Mouse (Mus musculus): ENCODE measurements at regions not wholly inside any gene's neighbourhood (a gene's known extent, or its start where the extent isn't known, plus 50 kb on each side); places are given as distances from the start of the nearest gene placed in this dataset.

- H3K27ac ChIP-seq = no peak overlapping the region
- H3K4me2 ChIP-seq = no peak overlapping the region
- H3K4me1 ChIP-seq = no peaks in the 10 kb centered on the region
- 70% methylated on average over 1 of the region's 1 CpGs for WGBS
- no peaks in the 10 kb centered on the region for H3K9me3 ChIP-seq
- no peaks in the 10 kb centered on the region for H3K36me3 ChIP-seq
- no peak for ATAC-seq (ENCODE audit: insufficient number of reproducible peaks, insufficient read depth, low FRiP score, low TSS enrichment, low read depth)
- H3K9ac ChIP-seq = no peak overlapping the region
- H3K4me3 ChIP-seq = no peak overlapping the region
- no peaks in the 10 kb centered on the region for H3K27me3 ChIP-seq
Measured at GRCm38 (mm10) chr19:49115484-49115883, 909.7 kb downstream of the Sorcs3 start.

GRCm38 (mm10) chr19:49131664-49132063 lies 925.8 kb downstream of the Sorcs3 start:
- WGBS = 55% methylated on average over 4 of the region's 4 CpGs
- H3K4me1 ChIP-seq = no peaks in the 10 kb centered on the region

DNA sequence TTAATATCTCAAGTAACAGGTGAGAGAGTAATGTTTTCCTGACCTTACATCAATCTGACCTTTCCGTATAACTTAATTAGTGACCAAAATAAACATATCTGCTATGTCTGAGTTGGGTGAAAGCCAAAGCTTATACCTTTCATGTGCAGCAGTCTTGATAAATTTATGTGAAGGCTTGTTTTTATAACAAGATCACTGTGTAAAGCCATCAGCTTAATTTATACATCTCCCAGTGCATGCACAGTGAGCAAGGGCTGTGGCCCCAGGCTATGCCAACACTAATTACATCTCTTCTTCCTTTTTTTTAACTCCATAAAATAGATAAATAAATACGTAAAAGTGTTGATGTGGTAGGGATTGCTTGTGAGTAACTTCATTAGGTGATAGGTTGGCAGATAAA lies 966.3 kb downstream of the Sorcs3 start:
- H3K27ac ChIP-seq = no peak overlapping the region
- no peaks in the 10 kb centered on the region for H3K9me3 ChIP-seq
- 60% methylated on average over 2 of the region's 2 CpGs for WGBS
- no peaks in the 10 kb centered on the region for H3K4me1 ChIP-seq
- H3K4me3 ChIP-seq = no peak overlapping the region
- no peak overlapping the region for H3K4me2 ChIP-seq
- H3K36me3 ChIP-seq = no peaks in the 10 kb centered on the region
- H3K27me3 ChIP-seq = no peaks in the 10 kb centered on the region
- ATAC-seq (ENCODE audit: insufficient number of reproducible peaks, insufficient read depth, low FRiP score, low TSS enrichment, low read depth) = no peak
- no peak overlapping the region for H3K9ac ChIP-seq

More at GRCm38 (mm10) chr19:49131664-49132063, 925.8 kb downstream of the Sorcs3 start:
- Histone ChIP-seq H3K4me2 (no peak overlapping the region), H3K4me3 (no peak overlapping the region), H3K36me3 (no peaks in the 10 kb centered on the region), H3K27ac (no peak overlapping the region), H3K9ac (no peak overlapping the region), H3K9me3 (no peaks in the 10 kb centered on the region), H3K27me3 (no peaks in the 10 kb centered on the region)
- ATAC-seq (ENCODE audit: insufficient number of reproducible peaks, insufficient read depth, low FRiP score, low TSS enrichment, low read depth) = no peak

GRCm38 (mm10) chr19:49207971-49208370 lies 1002.1 kb downstream of the Sorcs3 start:
- Histone ChIP-seq H3K9me3 (no peaks in the 10 kb centered on the region), H3K4me1 (no peaks in the 10 kb centered on the region), H3K4me3 (no peak overlapping the region), H3K4me2 (no peak overlapping the region), H3K27ac (no peak overlapping the region), H3K9ac (no peak overlapping the region), H3K36me3 (no peaks in the 10 kb centered on the region), H3K27me3 (no peaks in the 10 kb centered on the region)
- WGBS = 64% methylated on average over 3 of the region's 3 CpGs
- no peak for ATAC-seq (ENCODE audit: insufficient number of reproducible peaks, insufficient read depth, low FRiP score, low TSS enrichment, low read depth)

DNA sequence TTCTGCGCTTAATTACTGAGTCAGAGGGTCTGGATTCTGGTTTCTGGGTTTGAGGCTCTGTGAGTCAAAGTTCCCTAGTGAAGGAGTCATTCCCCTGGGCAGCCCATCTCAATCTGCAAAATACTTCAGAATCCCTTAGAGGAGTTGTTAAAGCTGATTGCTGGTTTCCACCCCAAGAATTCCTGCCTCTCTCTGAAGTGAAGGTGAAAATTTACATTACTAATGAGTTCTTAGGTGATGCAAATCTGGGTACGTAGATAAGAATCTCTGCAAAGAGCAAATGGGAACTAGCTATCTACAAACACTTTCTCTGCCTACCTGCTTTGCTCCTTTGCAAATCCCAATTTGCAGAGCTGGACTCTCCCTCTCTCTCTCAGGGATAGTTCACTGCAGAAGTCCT lies 1036.8 kb downstream of the Sorcs3 start:
- Histone ChIP-seq H3K4me2 (no peak overlapping the region), H3K4me1 (no peaks in the 10 kb centered on the region), H3K27me3 (no peaks in the 10 kb centered on the region), H3K36me3 (no peaks in the 10 kb centered on the region), H3K4me3 (no peak overlapping the region), H3K27ac (no peak overlapping the region), H3K9me3 (no peaks in the 10 kb centered on the region), H3K9ac (no peak overlapping the region)
- 47% methylated on average over 2 of the region's 2 CpGs for WGBS
- ATAC-seq (ENCODE audit: insufficient number of reproducible peaks, insufficient read depth, low FRiP score, low TSS enrichment, low read depth) = no peak

DNA sequence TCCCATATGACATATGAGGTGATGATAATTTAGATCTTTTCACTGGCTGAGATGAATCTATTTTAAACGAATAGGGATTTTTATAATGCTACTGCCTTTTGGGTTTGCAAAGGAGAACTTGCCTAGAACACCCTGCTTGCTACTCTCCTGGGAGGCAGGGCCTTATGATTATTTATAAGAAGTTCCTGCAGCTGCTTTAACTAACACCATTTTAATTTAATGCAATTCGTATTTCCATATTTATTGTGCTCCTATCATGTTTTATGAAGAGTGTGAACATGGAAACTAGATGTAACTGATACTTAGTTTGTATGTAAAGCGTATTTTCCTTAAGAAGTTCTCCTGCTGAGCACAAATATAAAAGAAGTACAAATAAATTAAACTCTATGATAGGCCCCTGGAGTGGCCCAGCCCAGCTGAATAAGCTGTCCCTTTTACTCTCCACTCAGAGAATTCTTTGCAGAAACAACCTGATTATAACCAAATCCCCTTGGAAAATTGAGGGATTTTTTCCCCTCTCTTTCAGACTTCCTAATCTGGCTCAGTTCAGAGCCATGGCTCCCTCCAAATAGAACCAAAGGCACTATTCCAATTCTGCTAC lies 1039.4 kb downstream of the Sorcs3 start:
- 73% methylated on average over 3 of the region's 3 CpGs for WGBS
- H3K4me1 ChIP-seq = no peaks in the 10 kb centered on the region
- no peak overlapping the region for H3K4me2 ChIP-seq
- no peak for ATAC-seq (ENCODE audit: insufficient number of reproducible peaks, insufficient read depth, low FRiP score, low TSS enrichment, low read depth)
- no peak overlapping the region for H3K4me3 ChIP-seq
- no peaks in the 10 kb centered on the region for H3K9me3 ChIP-seq
- H3K9ac ChIP-seq = no peak overlapping the region
- H3K36me3 ChIP-seq = no peaks in the 10 kb centered on the region
- H3K27me3 ChIP-seq = no peaks in the 10 kb centered on the region
- no peak overlapping the region for H3K27ac ChIP-seq

DNA sequence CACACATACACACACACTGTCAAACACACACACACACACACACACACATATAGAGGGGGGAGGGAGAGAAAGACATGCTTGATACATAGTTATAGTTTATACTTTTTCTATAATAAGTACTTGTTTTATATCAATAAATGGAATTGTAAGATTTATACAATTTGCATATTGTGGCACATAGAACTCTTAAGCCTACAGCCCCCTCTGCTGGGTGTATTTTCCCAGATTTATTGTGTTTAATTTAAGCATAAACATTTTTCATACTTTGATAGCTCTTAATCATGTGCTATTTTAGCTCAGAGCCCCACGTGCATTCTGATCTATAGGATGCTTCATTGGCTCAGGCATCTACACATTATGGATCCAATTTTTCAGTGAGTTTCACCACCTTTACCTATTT lies 1058.8 kb downstream of the Sorcs3 start:
- H3K9ac ChIP-seq = no peak overlapping the region
- no peaks in the 10 kb centered on the region for H3K36me3 ChIP-seq
- H3K27me3 ChIP-seq = no peaks in the 10 kb centered on the region
- 61% methylated on average over 1 of the region's 1 CpGs for WGBS
- H3K4me2 ChIP-seq = no peak overlapping the region
- no peaks in the 10 kb centered on the region for H3K4me1 ChIP-seq
- H3K4me3 ChIP-seq = no peak overlapping the region
- no peak overlapping the region for H3K27ac ChIP-seq
- ATAC-seq (ENCODE audit: insufficient number of reproducible peaks, insufficient read depth, low FRiP score, low TSS enrichment, low read depth) = no peak
- no peaks in the 10 kb centered on the region for H3K9me3 ChIP-seq

DNA sequence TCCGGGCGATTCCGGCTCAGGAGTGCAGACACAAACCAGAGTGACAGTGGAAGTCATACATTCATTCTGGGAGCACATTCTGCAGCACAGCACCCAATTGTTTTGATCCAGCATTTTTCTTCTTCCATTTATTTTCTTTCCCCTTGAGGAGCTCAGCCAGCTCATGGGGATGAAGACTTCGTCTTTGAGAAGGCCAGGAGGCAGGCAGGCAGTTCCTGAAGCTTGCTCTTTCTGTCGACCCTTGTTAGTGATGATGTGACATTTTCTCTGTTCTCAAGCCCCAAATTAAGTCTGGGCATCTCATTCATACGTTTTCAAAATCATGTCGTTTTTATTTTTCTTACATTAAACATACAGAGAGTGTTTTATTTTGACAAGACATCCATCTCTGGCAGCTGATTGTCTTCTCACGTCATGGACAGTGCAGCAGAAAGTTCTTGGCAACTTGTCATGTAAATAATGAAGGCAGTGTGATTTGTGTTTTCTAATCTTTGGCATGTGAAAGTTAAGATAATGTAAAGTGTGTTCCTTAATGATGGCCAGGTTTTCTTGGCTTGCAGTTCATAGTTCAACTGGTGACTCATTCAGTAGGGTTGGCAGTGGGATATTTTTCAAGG lies 1062.1 kb downstream of the Sorcs3 start:
- no peak overlapping the region for H3K4me3 ChIP-seq
- H3K9me3 ChIP-seq = no peaks in the 10 kb centered on the region
- H3K4me2 ChIP-seq = no peak overlapping the region
- ATAC-seq (ENCODE audit: insufficient number of reproducible peaks, insufficient read depth, low FRiP score, low TSS enrichment, low read depth) = no peak
- H3K4me1 ChIP-seq = no peaks in the 10 kb centered on the region
- no peak overlapping the region for H3K9ac ChIP-seq
- no peaks in the 10 kb centered on the region for H3K27me3 ChIP-seq
- H3K36me3 ChIP-seq = no peaks in the 10 kb centered on the region
- 61% methylated on average over 8 of the region's 8 CpGs for WGBS
- no peak overlapping the region for H3K27ac ChIP-seq

DNA sequence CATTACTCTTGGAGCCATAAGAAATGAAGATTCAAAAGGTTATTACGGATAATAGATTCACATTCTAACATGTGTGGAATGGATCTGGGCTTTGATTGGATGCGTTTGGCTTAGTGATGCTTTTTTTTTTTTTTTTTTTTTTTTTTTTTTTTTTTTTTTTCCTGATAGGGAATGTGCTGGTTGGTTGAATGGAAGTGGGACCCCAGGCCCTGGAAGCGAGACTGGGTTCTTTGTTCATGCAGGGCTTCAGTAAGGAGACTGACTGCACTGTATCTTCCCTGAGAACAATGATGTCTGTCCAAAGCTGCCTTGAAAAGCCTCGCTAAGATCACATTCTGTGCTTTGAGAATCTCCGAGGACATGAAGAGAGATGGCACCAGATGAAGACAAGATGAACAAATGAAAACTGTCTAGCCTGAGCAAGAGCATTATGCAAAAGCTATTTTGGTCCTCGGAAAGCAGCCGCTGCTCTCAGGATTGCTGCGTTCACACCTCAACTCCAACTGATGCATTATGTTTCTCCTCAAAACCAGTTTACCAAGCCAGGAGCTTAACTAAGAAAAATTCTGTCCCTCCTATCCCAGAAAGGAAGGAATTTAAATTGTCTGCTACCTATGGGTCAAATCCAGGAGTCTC lies 1076.9 kb downstream of the Sorcs3 start:
- Histone ChIP-seq H3K4me2 (no peak overlapping the region), H3K9ac (no peak overlapping the region), H3K4me3 (no peak overlapping the region), H3K9me3 (no peaks in the 10 kb centered on the region), H3K27me3 (no peaks in the 10 kb centered on the region), H3K27ac (no peak overlapping the region), H3K4me1 (no peaks in the 10 kb centered on the region), H3K36me3 (no peaks in the 10 kb centered on the region)
- WGBS = 62% methylated on average over 8 of the region's 8 CpGs
- ATAC-seq (ENCODE audit: insufficient number of reproducible peaks, insufficient read depth, low FRiP score, low TSS enrichment, low read depth) = no peak

DNA sequence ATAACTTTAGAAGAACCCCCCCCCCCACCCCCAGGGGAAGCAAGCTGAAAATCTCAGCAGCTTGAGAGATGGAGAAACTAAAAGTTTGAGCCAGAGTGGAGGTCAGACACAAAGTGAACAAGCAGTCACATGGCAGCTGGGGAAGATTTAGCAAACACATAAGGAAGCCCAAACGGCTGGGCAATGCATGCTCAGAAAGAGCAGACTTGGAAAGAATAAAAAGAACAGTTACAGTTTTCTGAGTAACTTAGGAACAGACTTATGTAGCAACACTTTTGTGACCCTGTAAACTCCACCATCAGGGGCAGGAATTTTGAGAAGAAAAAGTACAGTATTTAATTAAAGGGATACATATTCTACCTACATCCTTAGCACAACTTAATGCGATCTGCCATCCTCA lies 1089.2 kb downstream of the Sorcs3 start:
- 0 out of 2 replicates have a peak, but pooled peaks cover 6% of the 10 kb centered on the region for H3K4me1 ChIP-seq
- 78% methylated on average over 2 of the region's 2 CpGs for WGBS
- H3K9ac ChIP-seq = no peak overlapping the region
- no peaks in the 10 kb centered on the region for H3K9me3 ChIP-seq
- H3K27me3 ChIP-seq = no peaks in the 10 kb centered on the region
- H3K27ac ChIP-seq = no peak overlapping the region
- no peak for ATAC-seq (ENCODE audit: insufficient number of reproducible peaks, insufficient read depth, low FRiP score, low TSS enrichment, low read depth)
- H3K36me3 ChIP-seq = no peaks in the 10 kb centered on the region
- H3K4me2 ChIP-seq = no peak overlapping the region
- no peak overlapping the region for H3K4me3 ChIP-seq

- no peaks in the 10 kb centered on the region for H3K9me3 ChIP-seq
- no peak overlapping the region for H3K27ac ChIP-seq
- H3K4me3 ChIP-seq = no peak overlapping the region
- no peak overlapping the region for H3K9ac ChIP-seq
- H3K27me3 ChIP-seq = no peaks in the 10 kb centered on the region
- H3K36me3 ChIP-seq = no peaks in the 10 kb centered on the region
- 0 out of 2 replicates have a peak, but pooled peaks cover 6% of the 10 kb centered on the region for H3K4me1 ChIP-seq
- WGBS = 34% methylated on average over 10 of the region's 10 CpGs
- 0 out of 2 replicates have a peak overlapping the region, but pooled peaks have one; percentile 21 for H3K4me2 ChIP-seq
- ATAC-seq (ENCODE audit: insufficient number of reproducible peaks, insufficient read depth, low FRiP score, low TSS enrichment, low read depth) = no peak
Measured at GRCm38 (mm10) chr19:49299351-49300271, 1093.8 kb downstream of the Sorcs3 start.

Measured in embryonic facial prominence, embryonic 13.5 days (tissue).